Mouse (Mus musculus) cerebellum, adult 2 months (tissue): ENCODE data around the gene Pebp1.

ENCODE experiments used
- CTCF ChIP-seq: fragments of 200-500 bp; IDR thresholded peaks from 2 replicates; pipeline ENCODE4 v1.5.1; 2011; ENCODE audit warnings: low read depth, mild to moderate bottlenecking, control low read depth, low read length, moderate library complexity, borderline replicate concordance; ENCODE audit not compliant: insufficient read depth
- POLR2A ChIP-seq: fragments of 200-500 bp; IDR thresholded peaks from 2 replicates; pipeline ENCODE4 v1.6.1; 2011; ENCODE audit warnings: low read length, control low read depth, borderline replicate concordance; ENCODE audit not compliant: insufficient read depth

- no peak for TF ChIP-seq CTCF
- no peak for TF ChIP-seq POLR2A
Observed at GRCm38 (mm10) chr5:117271945-117272344, 15.5 kb downstream of the Pebp1 start.
